Mouse (Mus musculus): ENCODE results near the gene Magoh. TPM values are rescaled to one million over a fixed set of nuclear protein-coding genes. Genes with fewer than 3 reads are reported as not detected.

The Magoh gene
- polyA plus RNA-seq, 1 experiment from 2014 or later = 181 TPM

GRCm38 (mm10) chr4:107843687-107844086 is 35.9 kb upstream of the Magoh start:
- H3K9me3 ChIP-seq (ENCODE audit: control insufficient read depth, low read length) = no peaks in the 10 kb centered on the region
- H3K27ac ChIP-seq (ENCODE audit: low read length) = no peak overlapping the region
- H3K4me2 ChIP-seq (ENCODE audit: low read depth, low read length) = no peak overlapping the region
- H3K4me1 ChIP-seq (replicated peaks; ENCODE audit: control insufficient read depth, insufficient read depth, low read length) = no peaks in the 10 kb centered on the region
- ATAC-seq (ENCODE audit: low read depth) = no peak
- no peaks in the 10 kb centered on the region for H3K36me3 ChIP-seq (ENCODE audit: control insufficient read depth, insufficient read depth, low read length)
- H3K4me3 ChIP-seq (ENCODE audit: low read length) = no peak overlapping the region
- no peak overlapping the region for H3K9ac ChIP-seq (ENCODE audit: low read length)
- peaks cover 21% of the 10 kb centered on the region for H3K27me3 ChIP-seq (ENCODE audit: control insufficient read depth, insufficient read depth, low read depth, low read length)
- 80% methylated on average over 8 of the region's 8 CpGs for WGBS

- peaks cover 21% of the 10 kb centered on the region for H3K27me3 ChIP-seq (ENCODE audit: control insufficient read depth, insufficient read depth, low read depth, low read length)
- H3K36me3 ChIP-seq (ENCODE audit: control insufficient read depth, insufficient read depth, low read length) = no peaks in the 10 kb centered on the region
- H3K4me3 ChIP-seq (ENCODE audit: low read length) = no peak overlapping the region
- no peak overlapping the region for H3K4me2 ChIP-seq (ENCODE audit: low read depth, low read length)
- ATAC-seq (ENCODE audit: low read depth) = no peak
- no peaks in the 10 kb centered on the region for H3K9me3 ChIP-seq (ENCODE audit: control insufficient read depth, low read length)
- H3K4me1 ChIP-seq (replicated peaks; ENCODE audit: control insufficient read depth, insufficient read depth, low read length) = no peaks in the 10 kb centered on the region
- WGBS = 2% methylated on average over 10 of the region's 10 CpGs
- no peak overlapping the region for H3K9ac ChIP-seq (ENCODE audit: low read length)
- H3K27ac ChIP-seq (ENCODE audit: low read length) = no peak overlapping the region
Measured at GRCm38 (mm10) chr4:107844971-107845370, 34.6 kb upstream of the Magoh start.

GRCm38 (mm10) chr4:107846795-107847194 is 32.8 kb upstream of the Magoh start:
- H3K4me2 ChIP-seq (ENCODE audit: low read depth, low read length) = no peak overlapping the region
- no peak overlapping the region for H3K4me3 ChIP-seq (ENCODE audit: low read length)
- H3K27me3 ChIP-seq (ENCODE audit: control insufficient read depth, insufficient read depth, low read depth, low read length) = peaks cover 21% of the 10 kb centered on the region
- H3K4me1 ChIP-seq (replicated peaks; ENCODE audit: control insufficient read depth, insufficient read depth, low read length) = no peaks in the 10 kb centered on the region
- 58% methylated on average over 7 of the region's 7 CpGs for WGBS
- no peaks in the 10 kb centered on the region for H3K9me3 ChIP-seq (ENCODE audit: control insufficient read depth, low read length)
- no peak for ATAC-seq (ENCODE audit: low read depth)
- no peaks in the 10 kb centered on the region for H3K36me3 ChIP-seq (ENCODE audit: control insufficient read depth, insufficient read depth, low read length)
- no peak overlapping the region for H3K9ac ChIP-seq (ENCODE audit: low read length)
- no peak overlapping the region for H3K27ac ChIP-seq (ENCODE audit: low read length)

- Histone ChIP-seq H3K4me1 (replicated peaks; ENCODE audit: control insufficient read depth, insufficient read depth, low read length) (no peaks in the 10 kb centered on the region), H3K9me3 (ENCODE audit: control insufficient read depth, low read length) (no peaks in the 10 kb centered on the region), H3K4me2 (ENCODE audit: low read depth, low read length) (no peak overlapping the region), H3K4me3 (ENCODE audit: low read length) (no peak overlapping the region), H3K27ac (ENCODE audit: low read length) (no peak overlapping the region), H3K36me3 (ENCODE audit: control insufficient read depth, insufficient read depth, low read length) (no peaks in the 10 kb centered on the region), H3K27me3 (ENCODE audit: control insufficient read depth, insufficient read depth, low read depth, low read length) (peaks cover 21% of the 10 kb centered on the region), H3K9ac (ENCODE audit: low read length) (no peak overlapping the region)
- 72% methylated on average over 5 of the region's 5 CpGs for WGBS
- no peak for ATAC-seq (ENCODE audit: low read depth)
Measured at GRCm38 (mm10) chr4:107848546-107848945, 31.0 kb upstream of the Magoh start.

- 68% methylated on average over 9 of the region's 9 CpGs for WGBS
- Histone ChIP-seq H3K27ac (ENCODE audit: low read length) (no peak overlapping the region), H3K27me3 (ENCODE audit: control insufficient read depth, insufficient read depth, low read depth, low read length) (peaks cover 21% of the 10 kb centered on the region), H3K4me2 (ENCODE audit: low read depth, low read length) (no peak overlapping the region), H3K36me3 (ENCODE audit: control insufficient read depth, insufficient read depth, low read length) (no peaks in the 10 kb centered on the region), H3K9ac (ENCODE audit: low read length) (no peak overlapping the region), H3K4me1 (replicated peaks; ENCODE audit: control insufficient read depth, insufficient read depth, low read length) (no peaks in the 10 kb centered on the region), H3K4me3 (ENCODE audit: low read length) (no peak overlapping the region), H3K9me3 (ENCODE audit: control insufficient read depth, low read length) (no peaks in the 10 kb centered on the region)
- no peak for ATAC-seq (ENCODE audit: low read depth)
Measured at GRCm38 (mm10) chr4:107849621-107850020, 29.9 kb upstream of the Magoh start.

GRCm38 (mm10) chr4:107850091-107850490 is 29.5 kb upstream of the Magoh start:
- no peak for ATAC-seq (ENCODE audit: low read depth)
- WGBS = 87% methylated on average over 8 of the region's 8 CpGs
- Histone ChIP-seq H3K4me1 (replicated peaks; ENCODE audit: control insufficient read depth, insufficient read depth, low read length) (no peaks in the 10 kb centered on the region), H3K27me3 (ENCODE audit: control insufficient read depth, insufficient read depth, low read depth, low read length) (peaks cover 20% of the 10 kb centered on the region), H3K36me3 (ENCODE audit: control insufficient read depth, insufficient read depth, low read length) (no peaks in the 10 kb centered on the region), H3K9ac (ENCODE audit: low read length) (no peak overlapping the region), H3K4me2 (ENCODE audit: low read depth, low read length) (no peak overlapping the region), H3K4me3 (ENCODE audit: low read length) (no peak overlapping the region), H3K9me3 (ENCODE audit: control insufficient read depth, low read length) (no peaks in the 10 kb centered on the region), H3K27ac (ENCODE audit: low read length) (no peak overlapping the region)

GRCm38 (mm10) chr4:107853333-107853732 is 26.2 kb upstream of the Magoh start:
- no peak overlapping the region for H3K4me2 ChIP-seq (ENCODE audit: low read depth, low read length)
- no peak overlapping the region for H3K9ac ChIP-seq (ENCODE audit: low read length)
- no peaks in the 10 kb centered on the region for H3K36me3 ChIP-seq (ENCODE audit: control insufficient read depth, insufficient read depth, low read length)
- H3K27me3 ChIP-seq (ENCODE audit: control insufficient read depth, insufficient read depth, low read depth, low read length) = no peaks in the 10 kb centered on the region
- no peak overlapping the region for H3K4me3 ChIP-seq (ENCODE audit: low read length)
- no peaks in the 10 kb centered on the region for H3K9me3 ChIP-seq (ENCODE audit: control insufficient read depth, low read length)
- no peaks in the 10 kb centered on the region for H3K4me1 ChIP-seq (replicated peaks; ENCODE audit: control insufficient read depth, insufficient read depth, low read length)
- no peak overlapping the region for H3K27ac ChIP-seq (ENCODE audit: low read length)
- ATAC-seq (ENCODE audit: low read depth) = no peak
- WGBS = 87% methylated on average over 8 of the region's 8 CpGs

- WGBS = 86% methylated on average over 7 of the region's 7 CpGs
- no peaks in the 10 kb centered on the region for H3K36me3 ChIP-seq (ENCODE audit: control insufficient read depth, insufficient read depth, low read length)
- H3K27me3 ChIP-seq (ENCODE audit: control insufficient read depth, insufficient read depth, low read depth, low read length) = no peaks in the 10 kb centered on the region
- H3K4me3 ChIP-seq (ENCODE audit: low read length) = no peak overlapping the region
- no peak overlapping the region for H3K27ac ChIP-seq (ENCODE audit: low read length)
- no peaks in the 10 kb centered on the region for H3K9me3 ChIP-seq (ENCODE audit: control insufficient read depth, low read length)
- H3K4me1 ChIP-seq (replicated peaks; ENCODE audit: control insufficient read depth, insufficient read depth, low read length) = no peaks in the 10 kb centered on the region
- no peak overlapping the region for H3K9ac ChIP-seq (ENCODE audit: low read length)
- no peak overlapping the region for H3K4me2 ChIP-seq (ENCODE audit: low read depth, low read length)
- no peak for ATAC-seq (ENCODE audit: low read depth)
Measured at GRCm38 (mm10) chr4:107853836-107854235, 25.7 kb upstream of the Magoh start.

GRCm38 (mm10) chr4:107856958-107857686 is 22.4 kb upstream of the Magoh start:
- 75% methylated on average over 11 of the region's 11 CpGs for WGBS

More at GRCm38 (mm10) chr4:107856958-107857686, 22.4 kb upstream of the Magoh start:
- no peaks in the 10 kb centered on the region for H3K36me3 ChIP-seq (ENCODE audit: control insufficient read depth, insufficient read depth, low read length)
- no peaks in the 10 kb centered on the region for H3K4me1 ChIP-seq (replicated peaks; ENCODE audit: control insufficient read depth, insufficient read depth, low read length)
- no peaks in the 10 kb centered on the region for H3K27me3 ChIP-seq (ENCODE audit: control insufficient read depth, insufficient read depth, low read depth, low read length)
- H3K4me3 ChIP-seq (ENCODE audit: low read length) = no peak overlapping the region
- no peak overlapping the region for H3K9ac ChIP-seq (ENCODE audit: low read length)
- H3K4me2 ChIP-seq (ENCODE audit: low read depth, low read length) = no peak overlapping the region
- H3K9me3 ChIP-seq (ENCODE audit: control insufficient read depth, low read length) = no peaks in the 10 kb centered on the region
- no peak overlapping the region for H3K27ac ChIP-seq (ENCODE audit: low read length)
- ATAC-seq (ENCODE audit: low read depth) = no peak

Measured in lung, embryonic 16.5 days (tissue).